ENCODE assay signal across 10 mouse cellular contexts in genomic region chr11:95367011-95367735, GRCm38 (mm10). TPM values are rescaled to one million over a fixed set of nuclear protein-coding genes. Genes with fewer than 3 reads are reported as not detected.
DNase-seq lines count a peak whose midpoint lies in the region; ATAC-seq lines count a peak whose summit lies in the region.
"Had no signal": no experiment of that assay in that cellular context is flagged by ENCODE, and none has a peak within 500 bp of the region (broad histone marks: within the 10 kb centered on the region; RNA-seq: fewer than 3 reads in every experiment).

No protein-coding gene starts in this region.

- no peak for ATAC-seq in intestine, embryonic 14.5 days (replicated peaks; ENCODE audit: low FRiP score, low TSS enrichment, low read depth)
- ATAC-seq in intestine, embryonic 15.5 days, result no peak
- peak; percentile 29 to 37; a peak in 2 of 4 replicates for ATAC-seq in hematopoietic stem cell, adult 5-6 weeks (replicated peaks in 1 of 2; ENCODE audit: insufficient read depth in 1 of 2, low FRiP score in 2 of 2, low TSS enrichment in 1 of 2, low read depth in 1 of 2, poor library complexity in 2 of 2, severe bottlenecking in 2 of 2)
- ATAC-seq in stomach, embryonic 15.5 days (ENCODE audit: insufficient read depth, low FRiP score, low read depth), result no peak

- H3K4me2 ChIP-seq in intestine, embryonic 14.5 days (ENCODE audit: low read length), result no peak overlapping the region
- no peak overlapping the region for H3K4me2 ChIP-seq in intestine, embryonic 15.5 days (replicated peaks)
- no peak overlapping the region for H3K4me2 ChIP-seq in stomach, embryonic 15.5 days
- H3K4me2 ChIP-seq: hindbrain, embryonic 14.5 days had no signal

- DNase-seq in intestine, embryonic 14.5 days (ENCODE audit: low spot score), result no peak
- peak; percentile 74 for DNase-seq in CD4-positive, CD25-positive, alpha-beta regulatory T cell, adult 2 months (ENCODE audit: low read depth, low spot score)
- no peak for DNase-seq in kidney, postnatal 4 days
- DNase-seq in gastrocnemius, postnatal 14 days, result no peak
- DNase-seq in layer of hippocampus, adult 11-12 months (ENCODE audit: low spot score), result no peak
- DNase-seq: midbrain, embryonic 14.5 days had no signal

- H3K9me3 ChIP-seq in intestine, embryonic 14.5 days (ENCODE audit: control insufficient read depth, low read length), result no peaks in the 10 kb centered on the region
- H3K9me3 ChIP-seq in intestine, embryonic 15.5 days, result no peaks in the 10 kb centered on the region
- no peaks in the 10 kb centered on the region for H3K9me3 ChIP-seq in stomach, embryonic 15.5 days

- no peaks in the 10 kb centered on the region for H3K27me3 ChIP-seq in intestine, embryonic 14.5 days (replicated peaks; ENCODE audit: control insufficient read depth, insufficient read depth, low read length)
- H3K27me3 ChIP-seq in intestine, embryonic 15.5 days (replicated peaks), result no peaks in the 10 kb centered on the region
- H3K27me3 ChIP-seq in stomach, embryonic 15.5 days (replicated peaks), result no peaks in the 10 kb centered on the region

- H3K4me3 ChIP-seq in intestine, embryonic 14.5 days (ENCODE audit: low read depth, low read length), result no peak overlapping the region
- no peak overlapping the region for H3K4me3 ChIP-seq in intestine, embryonic 15.5 days (replicated peaks)
- no peak overlapping the region for H3K4me3 ChIP-seq in stomach, embryonic 15.5 days (replicated peaks)

- peaks cover 11% of the 10 kb centered on the region for H3K36me3 ChIP-seq in intestine, embryonic 14.5 days (ENCODE audit: control insufficient read depth, insufficient read depth, low read length)
- H3K36me3 ChIP-seq in intestine, embryonic 15.5 days, result no peaks in the 10 kb centered on the region
- peaks cover 3% of the 10 kb centered on the region; the same call in 1 of the 2 replicates for H3K36me3 ChIP-seq in stomach, embryonic 15.5 days

- H3K9ac ChIP-seq in intestine, embryonic 14.5 days (ENCODE audit: low read length), result no peak overlapping the region
- H3K9ac ChIP-seq in intestine, embryonic 15.5 days, result no peak overlapping the region
- H3K9ac ChIP-seq in stomach, embryonic 15.5 days, result no peak overlapping the region; the same call in 1 of the 2 replicates
- H3K9ac ChIP-seq: hindbrain, embryonic 14.5 days had no signal

- 86% methylated on average over 8 of the region's 8 CpGs for WGBS in intestine, embryonic 14.5 days
- 85% methylated on average over 8 of the region's 8 CpGs for whole genome bisulfite sequencing in intestine, embryonic 15.5 days
- 83% methylated on average over 8 of the region's 8 CpGs for WGBS in stomach, embryonic 15.5 days

- peaks cover 29% of the 10 kb centered on the region for H3K4me1 ChIP-seq in intestine, embryonic 14.5 days (replicated peaks; ENCODE audit: control insufficient read depth, insufficient read depth, low read length)
- peaks cover 41% of the 10 kb centered on the region for H3K4me1 ChIP-seq in intestine, embryonic 15.5 days (replicated peaks)
- H3K4me1 ChIP-seq in stomach, embryonic 15.5 days, result peaks cover 58% of the 10 kb centered on the region

- H3K27ac ChIP-seq in intestine, embryonic 14.5 days (ENCODE audit: low read depth), result 0 out of 2 replicates have a peak overlapping the region, but pooled peaks have one; percentile 47
- H3K27ac ChIP-seq in intestine, embryonic 15.5 days, result no peak overlapping the region
- H3K27ac ChIP-seq in stomach, embryonic 15.5 days, result peak overlapping the region; percentile 73

- intact Hi-C loops in gastrocnemius, postnatal 14 days (cut with DNase I; ENCODE audit: low total_unique reads), result no loop called here

RNA-seq across cellular contexts. Expression of gene Slc35b1, which starts 17.3 kb away (rescaled TPM):
- polyA plus RNA-seq in intestine, embryonic 14.5 days (2014; fragmentation: Nextera tagmentation; extraction: Ambion mirVana), result 85.2 and 90.5 TPM in 2 replicates
- polyA plus RNA-seq in intestine, embryonic 15.5 days (2015; fragmentation: Nextera tagmentation; extraction: Ambion mirVana), result 103 and 108 TPM in 2 replicates
- 35.8 and 44.6 TPM in 2 replicates for total RNA-seq in hematopoietic stem cell, adult 5-6 weeks (2017)
- 96.3 and 105 TPM in 2 replicates for polyA plus RNA-seq in stomach, embryonic 15.5 days (2015; fragmentation: Nextera tagmentation; extraction: Ambion mirVana)
- total RNA-seq in gastrocnemius, postnatal 14 days (2021), result 10 to 100 TPM; 36.6 to 37.8 TPM

RNA-seq across cellular contexts. Expression of gene Fam117a, which starts 30.4 kb away (rescaled TPM):
- 10.3 and 10.9 TPM in 2 replicates for polyA plus RNA-seq in intestine, embryonic 14.5 days (2014; fragmentation: Nextera tagmentation; extraction: Ambion mirVana)
- polyA plus RNA-seq in intestine, embryonic 15.5 days (2015; fragmentation: Nextera tagmentation; extraction: Ambion mirVana), result 9.6 and 10.7 TPM in 2 replicates
- total RNA-seq in hematopoietic stem cell, adult 5-6 weeks (2017), result 84.4 and 149 TPM in 2 replicates
- polyA plus RNA-seq in stomach, embryonic 15.5 days (2015; fragmentation: Nextera tagmentation; extraction: Ambion mirVana), result 13.7 and 17.5 TPM in 2 replicates
- 1 to 10 TPM; 4.4 to 6.5 TPM for total RNA-seq in gastrocnemius, postnatal 14 days (2021)

RNA-seq across cellular contexts. Expression of gene Spop, which starts 46.7 kb away (rescaled TPM):
- polyA plus RNA-seq in intestine, embryonic 14.5 days (2014; fragmentation: Nextera tagmentation; extraction: Ambion mirVana), result 95.5 and 105 TPM in 2 replicates
- 127 and 130 TPM in 2 replicates for polyA plus RNA-seq in intestine, embryonic 15.5 days (2015; fragmentation: Nextera tagmentation; extraction: Ambion mirVana)
- 60.5 and 62.5 TPM in 2 replicates for total RNA-seq in hematopoietic stem cell, adult 5-6 weeks (2017)
- polyA plus RNA-seq in stomach, embryonic 15.5 days (2015; fragmentation: Nextera tagmentation; extraction: Ambion mirVana), result 142 and 151 TPM in 2 replicates
- 100 to 1,000 TPM; 173 to 190 TPM for total RNA-seq in gastrocnemius, postnatal 14 days (2021)

RNA-seq across cellular contexts. Expression of gene Kat7, which starts 57.1 kb away (rescaled TPM):
- polyA plus RNA-seq in intestine, embryonic 14.5 days (2014; fragmentation: Nextera tagmentation; extraction: Ambion mirVana), result 68.7 and 76.8 TPM in 2 replicates
- polyA plus RNA-seq in intestine, embryonic 15.5 days (2015; fragmentation: Nextera tagmentation; extraction: Ambion mirVana), result 67.3 and 68.7 TPM in 2 replicates
- total RNA-seq in hematopoietic stem cell, adult 5-6 weeks (2017), result 81.0 and 90.4 TPM in 2 replicates
- polyA plus RNA-seq in stomach, embryonic 15.5 days (2015; fragmentation: Nextera tagmentation; extraction: Ambion mirVana), result 57.1 and 62.3 TPM in 2 replicates
- total RNA-seq in gastrocnemius, postnatal 14 days (2021), result 10 to 100 TPM; 21.7 to 24.4 TPM

Comparison
In these comparisons a context has a peak if more than half of its experiments do, and no peak if none do; other contexts are left out.
1. ATAC-seq: peak in hematopoietic stem cell, adult 5-6 weeks (2 of 2); none in intestine, embryonic 14.5 days (single experiment), intestine, embryonic 15.5 days (single experiment) and stomach, embryonic 15.5 days (single experiment).